Comparison of ENCODE assay signal across 26 mouse cellular contexts in the genomic region with DNA sequence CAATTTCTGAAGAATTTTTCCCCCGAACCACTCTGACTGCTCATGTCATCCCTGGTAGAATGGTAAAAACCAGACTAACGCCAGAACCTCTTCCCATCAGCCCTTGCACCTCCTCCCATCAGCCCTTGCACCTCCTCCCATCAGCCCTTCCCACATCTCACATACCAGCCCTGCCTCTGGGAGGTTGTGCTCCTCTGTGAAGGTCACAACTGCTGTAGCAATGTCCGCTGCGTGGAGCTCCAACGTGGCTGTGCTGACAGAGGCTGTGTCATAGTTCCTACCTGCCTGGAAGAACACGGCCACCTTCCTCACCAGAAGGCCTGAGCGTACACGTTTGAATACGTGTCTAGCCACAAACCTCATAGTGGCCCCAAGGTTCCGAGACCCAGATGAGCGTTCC. TPM values are rescaled to one million over a fixed set of nuclear protein-coding genes. Genes with fewer than 3 reads are reported as not detected.
"Had no signal": no experiment of that assay in that cellular context is flagged by ENCODE, and none has a peak within 500 bp of the region (broad histone marks: within the 10 kb centered on the region; RNA-seq: fewer than 3 reads in every experiment).

No protein-coding gene starts in this region.

- H3K27me3 ChIP-seq: heart, embryonic 12.5 days; hindbrain, embryonic 12.5 days; intestine, embryonic 15.5 days; kidney, embryonic 15.5 days; limb, embryonic 13.5 days; limb, embryonic 15.5 days; liver, embryonic 12.5 days had no signal

- H3K4me1 ChIP-seq: heart, embryonic 10.5 days; heart, embryonic 12.5 days; hindbrain, embryonic 10.5 days; hindbrain, embryonic 12.5 days; intestine, embryonic 15.5 days; kidney, embryonic 15.5 days; limb, embryonic 13.5 days; limb, embryonic 15.5 days; liver, embryonic 12.5 days had no signal

- H3K27ac ChIP-seq: gastrocnemius, adult 2 months; heart, adult 2 months; heart, embryonic 10.5 days; hindbrain, embryonic 10.5 days; hindbrain, embryonic 12.5 days; hindbrain, embryonic 14.5 days; intestine, embryonic 15.5 days; kidney, embryonic 15.5 days; kidney, postnatal 0 days; limb, embryonic 13.5 days; limb, embryonic 15.5 days; liver, embryonic 12.5 days had no signal

- H3K36me3 ChIP-seq: heart, embryonic 10.5 days; heart, embryonic 12.5 days; hindbrain, embryonic 10.5 days; hindbrain, embryonic 12.5 days; intestine, embryonic 15.5 days; kidney, embryonic 15.5 days; limb, embryonic 13.5 days; limb, embryonic 15.5 days; liver, embryonic 12.5 days had no signal

- H3K4me3 ChIP-seq: gastrocnemius, adult 2 months; heart, adult 2 months; heart, embryonic 10.5 days; heart, embryonic 12.5 days; hindbrain, embryonic 10.5 days; hindbrain, embryonic 12.5 days; intestine, embryonic 15.5 days; kidney, embryonic 15.5 days; limb, embryonic 13.5 days; limb, embryonic 15.5 days; liver, embryonic 12.5 days had no signal

- DNase-seq: gastrocnemius, adult 2 months; gastrocnemius, postnatal 10 days; gastrocnemius, postnatal 25 days; heart, adult 2 months; heart, postnatal 10 days; heart, postnatal 4 days; kidney, adult 18-20 months; kidney, adult 9 months; kidney, postnatal 14 days; kidney, postnatal 36 days; layer of hippocampus, adult 9-11 months; layer of hippocampus, postnatal 36 days; left cerebral cortex, postnatal 4 days had no signal

RNA-seq across cellular contexts. Expression of a gene that starts 52.7 kb away (rescaled TPM):
- total RNA-seq: granulocyte monocyte progenitor cell, adult 5-6 weeks had no signal
- polyA plus RNA-seq: heart, embryonic 10.5 days; hindbrain, embryonic 14.5 days; inflammation-experienced regulatory T-cells, adult 6 months; liver, embryonic 12.5 days had no signal
